ENCODE assay signal across 7 mouse cellular contexts in genomic region chr5:33674439-33674838, GRCm38 (mm10). TPM values are rescaled to one million over a fixed set of nuclear protein-coding genes. Genes with fewer than 3 reads are reported as not detected.
A peak's percentile ranks its signal among the peaks of the same experiment; 100 is the strongest.
DNase-seq lines count a peak whose midpoint lies in the region; ATAC-seq lines count a peak whose summit lies in the region.

No protein-coding gene starts in this region.

- peaks cover 10% of the 10 kb centered on the region for H3K4me1 ChIP-seq in lung, embryonic 16.5 days (replicated peaks; ENCODE audit: control insufficient read depth, insufficient read depth, low read length)
- peaks cover 9% of the 10 kb centered on the region for H3K4me1 ChIP-seq in forebrain, embryonic 12.5 days
- H3K4me1 ChIP-seq in neural tube, embryonic 12.5 days: peaks cover 6% of the 10 kb centered on the region

- ATAC-seq in lung, embryonic 16.5 days (ENCODE audit: low read depth): peak; percentile 21
- ATAC-seq in forebrain, embryonic 12.5 days (ENCODE audit: low FRiP score): no peak
- 0 out of 2 replicates have a peak, but pooled peaks have one; percentile 33 for ATAC-seq in neural tube, embryonic 12.5 days (ENCODE audit: low FRiP score, low read depth)

- no peaks in the 10 kb centered on the region for H3K27me3 ChIP-seq in lung, embryonic 16.5 days (ENCODE audit: control insufficient read depth, insufficient read depth, low read depth, low read length)
- H3K27me3 ChIP-seq in forebrain, embryonic 12.5 days: peaks cover 4% of the 10 kb centered on the region; the same call in 1 of the 2 replicates
- H3K27me3 ChIP-seq in neural tube, embryonic 12.5 days (replicated peaks): no peaks in the 10 kb centered on the region

- no peak overlapping the region for H3K4me2 ChIP-seq in lung, embryonic 16.5 days (ENCODE audit: low read depth, low read length)
- H3K4me2 ChIP-seq in forebrain, embryonic 12.5 days: no peak overlapping the region
- no peak overlapping the region for H3K4me2 ChIP-seq in neural tube, embryonic 12.5 days (replicated peaks)

- peak overlapping the region; percentile 20; the same call in 1 of the 2 replicates for H3K9ac ChIP-seq in lung, embryonic 16.5 days (ENCODE audit: low read length)
- 0 out of 2 replicates have a peak overlapping the region, but pooled peaks have one; percentile 17 for H3K9ac ChIP-seq in forebrain, embryonic 12.5 days
- H3K9ac ChIP-seq in neural tube, embryonic 12.5 days: peak overlapping the region; percentile 38; the same call in 1 of the 2 replicates

- H3K4me3 ChIP-seq in lung, embryonic 16.5 days (ENCODE audit: low read length): no peak overlapping the region
- H3K4me3 ChIP-seq in forebrain, embryonic 12.5 days (replicated peaks): no peak overlapping the region
- H3K4me3 ChIP-seq in neural tube, embryonic 12.5 days: no peak overlapping the region

- WGBS in lung, embryonic 16.5 days: 69% methylated on average over 3 of the region's 3 CpGs
- 44% methylated on average over 3 of the region's 3 CpGs for whole genome bisulfite sequencing in forebrain, embryonic 12.5 days
- WGBS in neural tube, embryonic 12.5 days: 54% methylated on average over 3 of the region's 3 CpGs

- no peak for DNase-seq in lung, postnatal 14 days
- DNase-seq in left cerebral cortex, adult 11 months (ENCODE audit: low spot score): peak; percentile 53
- DNase-seq in thymus, postnatal 10 days (ENCODE audit: low spot score in 2 of 2): no peak
- DNase-seq in natural killer cell, adult 2 months (ENCODE audit: low spot score in 2 of 2): no peak

- no peaks in the 10 kb centered on the region for H3K9me3 ChIP-seq in lung, embryonic 16.5 days (ENCODE audit: control insufficient read depth, low read length)
- no peaks in the 10 kb centered on the region for H3K9me3 ChIP-seq in forebrain, embryonic 12.5 days
- no peaks in the 10 kb centered on the region for H3K9me3 ChIP-seq in neural tube, embryonic 12.5 days

- peak overlapping the region; percentile 13; the same call in 1 of the 2 replicates for H3K27ac ChIP-seq in lung, embryonic 16.5 days (ENCODE audit: low read length)
- H3K27ac ChIP-seq in forebrain, embryonic 12.5 days: peak overlapping the region; percentile 50; the same call in 1 of the 2 replicates
- no peak overlapping the region for H3K27ac ChIP-seq in neural tube, embryonic 12.5 days

- peaks cover 9% of the 10 kb centered on the region for H3K36me3 ChIP-seq in lung, embryonic 16.5 days (ENCODE audit: control insufficient read depth, insufficient read depth, low read length)
- peaks cover 38% of the 10 kb centered on the region for H3K36me3 ChIP-seq in forebrain, embryonic 12.5 days (replicated peaks)
- peaks cover 31% of the 10 kb centered on the region for H3K36me3 ChIP-seq in neural tube, embryonic 12.5 days

RNA-seq across cellular contexts. Expression of gene Tmem129, which starts 16.2 kb away (rescaled TPM):
- 41.0 and 41.8 TPM in 2 replicates for polyA plus RNA-seq in lung, embryonic 16.5 days (2015; fragmentation: Nextera tagmentation; extraction: Ambion mirVana)
- polyA plus RNA-seq in forebrain, embryonic 12.5 days (2016; fragmentation: Nextera tagmentation; extraction: Ambion mirVana): 34.6 and 39.6 TPM in 2 replicates
- 30.3 and 31.5 TPM in 2 replicates for polyA plus RNA-seq in neural tube, embryonic 12.5 days (2016; fragmentation: Nextera tagmentation; extraction: Ambion mirVana)

RNA-seq across cellular contexts. Expression of gene Tacc3, which starts 16.5 kb away (rescaled TPM):
- 190 and 214 TPM in 2 replicates for polyA plus RNA-seq in lung, embryonic 16.5 days (2015; fragmentation: Nextera tagmentation; extraction: Ambion mirVana)
- 265 and 272 TPM in 2 replicates for polyA plus RNA-seq in forebrain, embryonic 12.5 days (2016; fragmentation: Nextera tagmentation; extraction: Ambion mirVana)
- 150 and 160 TPM in 2 replicates for polyA plus RNA-seq in neural tube, embryonic 12.5 days (2016; fragmentation: Nextera tagmentation; extraction: Ambion mirVana)

RNA-seq across cellular contexts. Expression of gene Slbp, which starts 22.1 kb away (rescaled TPM):
- polyA plus RNA-seq in lung, embryonic 16.5 days (2015; fragmentation: Nextera tagmentation; extraction: Ambion mirVana): 242 and 259 TPM in 2 replicates
- polyA plus RNA-seq in forebrain, embryonic 12.5 days (2016; fragmentation: Nextera tagmentation; extraction: Ambion mirVana): 265 and 268 TPM in 2 replicates
- polyA plus RNA-seq in neural tube, embryonic 12.5 days (2016; fragmentation: Nextera tagmentation; extraction: Ambion mirVana): 183 and 184 TPM in 2 replicates

RNA-seq across cellular contexts. Expression of gene Gm9903, which starts 44.7 kb away (rescaled TPM):
- 0.16 and 0.39 TPM in 2 replicates for polyA plus RNA-seq in lung, embryonic 16.5 days (2015; fragmentation: Nextera tagmentation; extraction: Ambion mirVana)
- polyA plus RNA-seq in forebrain, embryonic 12.5 days (2016; fragmentation: Nextera tagmentation; extraction: Ambion mirVana): 0.46 and 0.51 TPM in 2 replicates
- polyA plus RNA-seq in neural tube, embryonic 12.5 days (2016; fragmentation: Nextera tagmentation; extraction: Ambion mirVana): 0.49 and 0.61 TPM in 2 replicates

RNA-seq across cellular contexts. Expression of gene Fam53a, which starts 45.0 kb away (rescaled TPM):
- 44.3 and 53.6 TPM in 2 replicates for polyA plus RNA-seq in lung, embryonic 16.5 days (2015; fragmentation: Nextera tagmentation; extraction: Ambion mirVana)
- 55.0 and 57.4 TPM in 2 replicates for polyA plus RNA-seq in forebrain, embryonic 12.5 days (2016; fragmentation: Nextera tagmentation; extraction: Ambion mirVana)
- polyA plus RNA-seq in neural tube, embryonic 12.5 days (2016; fragmentation: Nextera tagmentation; extraction: Ambion mirVana): 46.4 and 49.3 TPM in 2 replicates
